Mouse (Mus musculus): ENCODE measurements around the gene Akap13.

Akap13 gene

DNA sequence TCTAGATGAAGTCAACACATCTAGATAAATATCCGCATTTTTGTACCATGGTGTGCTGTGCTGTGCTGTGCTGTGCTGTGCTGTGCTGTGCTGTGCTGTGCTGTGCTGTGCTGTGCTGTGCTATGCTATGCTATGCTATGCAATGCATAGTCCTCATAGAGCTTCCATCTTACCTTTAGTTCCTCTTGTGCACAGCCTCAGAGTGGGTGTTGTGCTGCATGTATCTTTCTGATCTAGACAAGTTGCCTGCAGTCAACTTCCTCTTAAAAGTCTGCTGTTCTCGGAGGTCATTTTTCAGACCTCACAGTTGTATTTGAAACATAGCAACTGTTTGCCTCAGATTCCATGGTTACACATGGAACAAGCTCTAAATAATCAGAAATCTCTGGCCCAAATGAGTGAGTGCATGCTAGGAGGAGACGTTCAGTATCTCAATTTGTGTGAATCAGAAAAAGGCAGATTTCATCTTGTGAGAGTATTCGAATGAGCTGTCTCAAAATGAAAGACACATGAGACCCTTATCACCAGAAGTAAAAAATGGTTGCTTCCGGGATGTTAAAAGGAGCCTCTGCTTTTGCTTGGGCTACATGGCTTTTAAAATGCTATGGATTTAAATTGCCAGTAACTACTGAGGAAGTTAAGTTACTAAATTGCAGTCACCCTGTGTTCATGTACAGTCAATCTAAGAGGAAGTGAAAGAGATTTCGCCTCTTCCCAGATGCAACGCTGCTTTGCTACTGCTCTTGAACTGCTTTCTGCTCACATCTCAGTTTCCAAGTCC, 230.9 kb downstream of the Akap13 start:
- no peak for DNase-seq

DNA sequence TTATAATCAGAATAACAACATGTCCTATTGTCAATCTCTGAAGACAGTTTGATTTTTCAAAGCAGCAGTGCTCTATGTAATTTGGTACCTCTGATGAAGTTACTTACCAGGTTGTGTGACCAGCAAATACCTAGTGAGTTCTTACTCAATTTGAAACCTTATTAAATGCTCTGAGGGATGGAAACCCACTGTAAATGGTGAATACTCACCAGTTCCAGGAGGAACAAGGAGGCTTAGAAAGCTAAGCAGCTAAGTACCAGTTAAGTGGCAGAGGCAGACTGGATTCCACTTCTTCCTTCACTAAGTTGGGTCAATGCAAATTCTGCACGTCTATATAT, 231.5 kb downstream of the Akap13 start:
- DNase-seq, result no peak

- DNase-seq, result no peak
Measured at GRCm38 (mm10) chr7:75688144-75688543, 232.8 kb downstream of the Akap13 start.

GRCm38 (mm10) chr7:75694777-75695176, 239.4 kb downstream of the Akap13 start:
- DNase-seq, result no peak

- no peak for DNase-seq
Measured at GRCm38 (mm10) chr7:75699836-75700235, 244.5 kb downstream of the Akap13 start.

GRCm38 (mm10) chr7:75700771-75701345, 245.5 kb downstream of the Akap13 start:
- DNase-seq, result no peak

- no peak for DNase-seq
Measured at GRCm38 (mm10) chr7:75701761-75702160, 246.4 kb downstream of the Akap13 start.

- no peak for DNase-seq
Measured at GRCm38 (mm10) chr7:75702368-75702767, 247.0 kb downstream of the Akap13 start.

DNA sequence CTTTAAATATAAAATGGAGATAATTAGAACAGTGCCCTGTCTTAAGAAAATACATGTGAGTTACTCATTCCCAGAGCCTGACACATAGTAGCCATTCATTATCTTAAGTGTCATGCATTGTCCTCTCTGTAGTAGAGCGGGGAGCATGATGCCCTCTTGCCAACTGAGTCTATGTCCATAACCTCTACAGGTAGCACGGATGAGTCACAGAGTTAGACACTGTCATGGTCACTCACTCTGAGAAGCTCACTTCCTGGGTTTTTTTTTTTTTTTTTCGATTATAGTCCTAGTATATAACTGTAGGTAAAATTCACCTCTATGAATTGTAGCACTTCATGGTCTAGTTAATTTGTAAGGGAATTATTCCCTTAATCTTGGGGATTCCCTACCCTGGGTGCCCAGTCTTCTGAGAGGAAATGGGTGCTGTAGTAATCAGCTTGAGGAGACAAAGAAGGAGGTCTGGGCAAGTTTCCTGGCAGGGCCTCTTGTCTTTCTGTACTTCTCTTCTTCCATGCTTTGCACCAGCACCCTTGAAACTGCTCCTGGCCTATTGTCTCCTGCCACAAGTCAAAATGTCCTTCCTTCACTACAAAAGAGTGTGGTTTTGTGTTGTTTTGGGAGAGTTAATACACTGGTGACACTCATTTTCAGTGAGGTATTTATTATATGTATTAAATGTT, 247.8 kb downstream of the Akap13 start:
- DNase-seq, result no peak

- DNase-seq, result no peak
Measured at GRCm38 (mm10) chr7:75704862-75705261, 249.5 kb downstream of the Akap13 start.

DNA sequence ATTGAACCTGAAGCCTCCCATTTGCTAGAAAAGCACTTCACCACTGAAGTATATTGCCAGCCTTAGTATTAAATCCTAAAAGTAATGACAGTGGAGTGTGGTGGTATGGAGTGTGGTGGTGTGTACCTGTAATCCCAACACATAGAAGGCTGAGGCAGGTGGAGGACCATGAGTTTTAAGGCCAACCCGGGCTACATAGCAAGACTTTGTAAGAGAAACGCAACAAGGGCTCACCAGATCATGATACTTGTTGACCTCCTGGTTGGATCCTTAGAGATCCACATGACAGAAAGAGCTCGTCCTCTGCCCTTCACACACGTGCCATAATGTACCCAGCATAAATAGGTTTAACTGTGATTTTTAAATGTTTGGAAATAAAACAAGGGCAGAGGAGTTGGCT, 254.6 kb downstream of the Akap13 start:
- DNase-seq, result no peak

DNA sequence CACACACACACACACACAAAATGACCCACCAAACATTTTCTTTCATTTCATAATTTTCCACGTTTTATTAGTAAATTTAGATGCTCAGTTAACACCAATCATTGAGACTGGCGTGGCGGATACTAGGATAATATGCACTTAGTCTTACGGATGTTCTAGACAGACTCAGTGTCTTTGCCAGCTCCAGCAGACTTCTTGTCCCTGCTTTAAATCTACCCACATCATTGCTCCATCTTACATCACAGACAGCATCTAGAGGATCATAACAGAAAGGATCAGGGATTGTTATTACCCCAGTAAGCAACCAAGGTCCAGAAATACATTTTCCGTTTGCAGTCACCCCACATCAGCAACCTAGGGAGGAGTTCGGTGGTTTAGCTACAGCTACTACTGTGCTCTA, 255.6 kb downstream of the Akap13 start:
- DNase-seq, result no peak

DNA sequence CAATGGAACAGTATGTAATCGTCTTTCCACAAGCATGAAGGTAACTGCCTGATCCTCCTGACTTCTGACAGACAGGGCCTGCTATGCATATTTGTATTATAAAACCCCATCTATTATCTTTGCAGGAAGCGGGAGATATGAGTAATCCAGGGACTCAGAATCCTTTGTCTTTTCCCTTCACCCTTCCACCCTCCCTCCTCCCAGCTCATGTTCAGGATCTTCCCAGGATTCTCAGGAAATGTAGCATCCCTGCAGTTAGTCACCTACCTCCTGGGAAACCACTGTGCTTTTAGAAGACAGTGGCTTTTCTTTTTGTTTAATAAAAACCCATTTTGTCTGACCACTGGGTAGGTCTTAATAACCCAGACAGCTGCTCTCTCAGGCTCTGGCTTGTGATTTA, 256.1 kb downstream of the Akap13 start:
- DNase-seq, result no peak

- no peak for DNase-seq
Measured at GRCm38 (mm10) chr7:75712808-75713207, 257.5 kb downstream of the Akap13 start.

- no peak for DNase-seq
Measured at GRCm38 (mm10) chr7:75713959-75714358, 258.6 kb downstream of the Akap13 start.

DNA sequence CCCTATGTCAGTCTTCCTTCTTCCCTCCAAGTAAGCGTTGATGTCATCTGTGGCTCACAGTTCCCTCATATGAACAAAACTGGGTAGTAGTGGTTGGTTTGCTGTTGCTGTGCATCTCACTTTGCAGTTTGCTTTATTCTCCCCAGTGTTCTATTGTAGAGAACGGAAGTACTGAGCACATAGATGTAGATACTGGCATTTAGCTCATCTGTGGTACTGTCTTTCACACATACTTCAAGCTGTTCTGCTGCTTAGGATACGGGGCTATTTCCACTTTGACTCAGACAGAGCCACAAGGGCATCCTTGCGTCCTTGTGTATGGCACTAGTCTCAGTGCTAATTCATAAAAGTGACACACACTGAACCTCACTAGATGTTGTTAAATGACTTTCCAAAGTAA, 259.7 kb downstream of the Akap13 start:
- no peak for DNase-seq

DNA sequence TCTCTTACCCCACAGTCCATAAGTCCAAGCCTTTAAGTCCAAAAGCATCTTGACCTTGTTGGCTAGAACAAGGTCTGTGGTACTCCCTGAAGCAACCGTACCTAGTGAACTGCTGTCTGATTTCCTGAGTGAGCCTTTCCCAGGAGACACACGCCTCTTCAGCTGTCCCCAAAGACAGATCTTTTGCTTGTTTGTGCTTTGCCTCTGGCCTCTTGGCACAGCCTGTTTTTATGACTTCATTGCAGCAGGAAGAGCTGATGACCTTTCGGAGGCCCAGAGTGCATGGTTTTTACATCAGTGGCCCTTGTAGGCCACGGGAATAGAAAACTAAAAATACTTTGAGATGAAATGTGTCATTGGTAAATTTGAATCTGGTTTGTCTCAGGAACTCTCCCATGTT, 260.6 kb downstream of the Akap13 start:
- peak; percentile 27 for DNase-seq

DNA sequence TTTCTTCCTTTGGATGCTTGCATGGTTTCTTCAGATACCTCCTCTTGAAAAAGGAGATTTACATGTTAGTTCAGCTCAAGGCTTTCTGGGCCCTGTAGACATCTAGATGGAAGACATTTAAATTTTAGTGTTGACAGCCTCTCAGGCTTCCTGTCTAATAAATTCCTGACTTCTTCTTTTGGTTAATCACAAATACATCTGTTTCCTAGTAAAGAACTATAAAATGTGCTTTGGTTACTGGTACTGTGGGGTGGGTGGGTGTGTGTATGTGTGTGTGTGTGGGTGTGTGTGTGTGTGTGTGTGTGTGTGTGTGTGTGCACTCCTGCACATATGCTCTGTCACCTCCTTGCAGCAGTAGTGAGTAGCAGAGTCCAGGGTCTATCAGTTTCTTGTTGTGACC, 262.0 kb downstream of the Akap13 start:
- no peak for DNase-seq

- no peak for DNase-seq
Measured at GRCm38 (mm10) chr7:75721302-75721701, 266.0 kb downstream of the Akap13 start.

- DNase-seq, result no peak
Measured at GRCm38 (mm10) chr7:75724012-75724411, 268.7 kb downstream of the Akap13 start.

DNA sequence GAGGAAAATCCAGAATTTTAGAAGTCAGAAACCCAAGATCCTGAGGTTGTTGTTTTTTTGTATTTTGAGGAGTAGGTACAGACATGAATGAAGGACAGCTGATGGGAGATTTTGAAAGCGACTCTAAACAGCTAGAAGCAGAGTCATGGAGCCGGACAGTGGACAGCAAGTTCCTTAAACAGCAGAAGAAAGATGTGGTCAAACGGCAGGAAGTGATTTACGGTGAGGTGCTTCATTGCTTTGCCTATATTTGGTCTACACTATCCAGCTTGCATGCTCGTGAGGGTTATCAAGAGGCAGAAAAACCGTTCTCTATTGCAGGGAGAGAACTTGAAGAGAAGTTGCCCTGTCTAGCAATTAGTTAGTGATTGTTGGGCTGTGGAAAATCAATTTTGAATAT, 270.6 kb downstream of the Akap13 start:
- no peak for DNase-seq

DNA sequence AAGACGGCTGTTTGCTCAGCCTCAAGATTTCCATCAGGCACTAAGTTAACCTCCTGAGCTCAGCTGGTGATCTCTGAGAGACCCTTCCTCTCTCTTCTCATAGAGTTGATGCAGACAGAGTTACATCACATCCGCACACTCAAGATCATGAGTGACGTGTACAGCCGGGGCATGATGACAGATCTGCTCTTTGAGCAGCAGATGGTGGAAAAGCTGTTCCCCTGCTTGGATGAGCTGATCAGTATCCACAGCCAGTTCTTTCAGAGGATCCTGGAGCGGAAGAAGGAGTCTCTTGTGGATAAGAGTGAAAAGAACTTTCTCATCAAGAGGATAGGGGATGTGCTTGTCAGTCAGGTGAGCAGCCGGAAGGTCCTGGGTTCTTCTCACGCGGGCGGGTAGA, 271.5 kb downstream of the Akap13 start:
- no peak for DNase-seq

DNA sequence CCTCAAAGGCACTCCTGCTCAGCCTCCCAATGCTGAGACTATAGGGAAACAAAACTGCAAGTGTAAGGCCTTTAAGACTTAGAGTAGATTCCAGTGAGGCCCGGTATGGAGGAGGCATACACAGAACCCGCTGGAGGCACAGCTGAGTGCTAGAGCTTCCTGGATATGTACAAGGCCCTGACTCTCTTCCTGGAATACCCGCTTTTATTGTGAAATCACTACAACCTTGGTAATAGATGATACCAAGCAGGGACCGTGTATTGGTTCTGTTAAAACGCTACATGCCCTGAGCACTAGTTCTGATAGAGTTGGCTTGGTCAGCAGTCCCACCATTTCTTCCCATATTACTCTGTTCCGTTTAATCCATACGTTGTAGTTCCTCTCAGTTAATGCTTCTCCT, 274.3 kb downstream of the Akap13 start:
- DNase-seq, result no peak

DNA sequence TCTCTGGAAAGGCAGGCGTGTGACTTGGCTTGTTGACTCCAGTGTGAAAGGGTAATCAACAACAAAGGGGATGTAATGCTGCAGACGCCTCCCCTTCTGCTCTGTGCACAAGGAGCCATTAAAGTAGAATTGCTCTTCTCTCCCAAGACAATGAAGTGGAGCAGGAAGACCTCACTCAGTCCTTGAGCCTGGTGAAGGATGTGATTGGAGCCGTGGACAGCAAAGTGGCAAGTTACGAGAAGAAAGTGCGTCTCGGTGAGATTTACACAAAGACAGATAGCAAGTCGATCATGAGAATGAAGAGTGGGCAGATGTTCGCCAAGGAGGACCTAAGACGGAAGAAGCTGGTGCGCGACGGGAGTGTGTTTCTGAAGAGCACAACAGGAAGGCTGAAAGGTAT, 274.9 kb downstream of the Akap13 start:
- no peak for DNase-seq
